Mouse (Mus musculus) inflammation-experienced regulatory T-cells, adult 6 months (primary cell): ENCODE results near the gene Slx1b. TPM values are rescaled to one million over a fixed set of nuclear protein-coding genes. Genes with fewer than 3 reads are reported as not detected.
"Not testable (repeated sequence)": the region's sequence is repeated elsewhere in the genome, so short reads cannot be mapped to it uniquely, and the experiment has no call there.

Experiments
- ATAC-seq: one replicate; pipeline ENCODE4 v1.8.0; 2017
- polyA plus RNA-seq, 3 experiments: library from polyadenylated mRNA; unstranded; fragments of 100-300 nt; shearing (Covaris generic); gene quantifications; one replicate each; pipeline ENCODE4 v1.2.1; 2017

Gene Slx1b
- 10 to 100 TPM; 11.7 to 18.2 (median 13.3) TPM for polyA plus RNA-seq

GRCm38 (mm10) chr7:126695631-126696207 is at the start of gene Slx1b:
Slx1b (minus strand) TSS chr7:126695784.
- peak; percentile 85 for ATAC-seq

GRCm38 (mm10) chr7:126741964-126742482 is 46.4 kb upstream of the Slx1b start:
- no peak for ATAC-seq

GRCm38 (mm10) chr7:126741452-126741851 is 45.9 kb upstream of the Slx1b start:
- no peak for ATAC-seq

- no peak for ATAC-seq
Observed at GRCm38 (mm10) chr7:126740977-126741376, 45.4 kb upstream of the Slx1b start.

GRCm38 (mm10) chr7:126740132-126740735 is 44.6 kb upstream of the Slx1b start:
- no peak for ATAC-seq

- ATAC-seq = no peak
Observed at GRCm38 (mm10) chr7:126739551-126739950, 44.0 kb upstream of the Slx1b start.

GRCm38 (mm10) chr7:126736122-126736521 is 40.5 kb upstream of the Slx1b start:
- no peak for ATAC-seq

GRCm38 (mm10) chr7:126730256-126730789 is 34.7 kb upstream of the Slx1b start:
- ATAC-seq = not testable (repeated sequence)

- no peak for ATAC-seq
Observed at GRCm38 (mm10) chr7:126725667-126726066, 30.1 kb upstream of the Slx1b start.

GRCm38 (mm10) chr7:126725077-126725476 is 29.5 kb upstream of the Slx1b start:
- no peak for ATAC-seq

- no peak for ATAC-seq
Observed at GRCm38 (mm10) chr7:126721635-126722034, 26.1 kb upstream of the Slx1b start.

GRCm38 (mm10) chr7:126718787-126719337 is 23.3 kb upstream of the Slx1b start:
- ATAC-seq = no peak

- no peak for ATAC-seq
Observed at GRCm38 (mm10) chr7:126717566-126717965, 22.0 kb upstream of the Slx1b start.

- ATAC-seq = no peak
Observed at GRCm38 (mm10) chr7:126715679-126716078, 20.1 kb upstream of the Slx1b start.

GRCm38 (mm10) chr7:126711910-126712309 is 16.3 kb upstream of the Slx1b start:
- no peak for ATAC-seq

GRCm38 (mm10) chr7:126710266-126710665 is 14.7 kb upstream of the Slx1b start:
- no peak for ATAC-seq

GRCm38 (mm10) chr7:126708175-126708952 is 12.8 kb upstream of the Slx1b start:
- peak; percentile 5 for ATAC-seq

GRCm38 (mm10) chr7:126707442-126708174 is 12.0 kb upstream of the Slx1b start, which contains the start of gene Coro1a:
Coro1a (minus strand) TSS chr7:126707787.
- peak; percentile 51 for ATAC-seq

- peak; percentile 50 for ATAC-seq
Observed at GRCm38 (mm10) chr7:126704121-126704980, 8.8 kb upstream of the Slx1b start.

- no peak for ATAC-seq
Observed at GRCm38 (mm10) chr7:126703757-126704077, 8.1 kb upstream of the Slx1b start.
